Mouse (Mus musculus): Measurements from ENCODE around the gene Fbxl19.

Fbxl19 gene

GRCm38 (mm10) chr7:127808821-127809220 is 64.5 kb downstream of the Fbxl19 start:
- DNase-seq: no peak

DNA sequence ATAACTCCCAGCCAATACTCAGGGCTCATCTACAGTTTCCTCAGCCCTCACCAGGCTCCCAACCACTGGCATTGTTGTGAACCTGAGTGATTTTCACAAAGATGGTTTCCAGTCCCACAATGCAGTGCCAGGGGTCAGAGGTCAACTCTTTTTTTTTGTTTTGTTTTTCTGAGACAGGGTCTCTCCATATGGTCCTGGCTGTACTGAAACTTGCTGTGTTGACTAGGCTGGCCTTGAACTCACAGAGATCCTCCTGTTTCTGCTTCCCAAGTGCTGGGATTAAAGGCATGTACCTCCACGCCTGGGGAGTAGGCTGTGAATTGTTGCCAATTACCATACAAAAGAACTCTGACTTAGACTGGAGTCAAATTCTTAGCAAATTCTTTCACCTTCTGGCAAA is 65.5 kb downstream of the Fbxl19 start:
- no peak for DNase-seq

DNA sequence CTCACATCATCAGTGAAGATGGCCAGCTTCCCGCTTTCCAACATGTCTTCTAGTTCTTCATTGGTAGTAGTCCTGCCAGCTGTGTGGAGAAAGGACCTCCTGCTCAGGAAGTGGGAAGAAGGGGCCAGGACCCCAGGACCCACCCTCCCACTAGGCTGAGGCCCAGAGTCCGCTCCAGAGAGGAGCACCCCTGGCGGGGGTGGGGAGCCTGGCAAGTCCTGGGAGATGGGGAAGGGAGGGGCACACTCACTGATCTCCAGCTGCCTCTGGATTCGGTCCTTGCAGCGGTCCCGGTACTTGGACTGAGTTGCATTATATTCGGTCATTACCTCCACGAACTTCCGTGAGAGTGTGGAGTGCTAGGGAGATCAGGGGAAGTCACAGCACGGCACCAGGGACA is 66.3 kb downstream of the Fbxl19 start:
- DNase-seq: no peak

- no peak for DNase-seq
Observed at GRCm38 (mm10) chr7:127811240-127811639, 66.9 kb downstream of the Fbxl19 start.

- DNase-seq: no peak
Observed at GRCm38 (mm10) chr7:127812292-127812691, 67.9 kb downstream of the Fbxl19 start.

GRCm38 (mm10) chr7:127813821-127814220 is 69.5 kb downstream of the Fbxl19 start:
- DNase-seq: no peak

- DNase-seq: no peak
Observed at GRCm38 (mm10) chr7:127814241-127814921, 70.0 kb downstream of the Fbxl19 start.

GRCm38 (mm10) chr7:127815116-127815665 is 70.8 kb downstream of the Fbxl19 start:
- no peak for DNase-seq

- peak; percentile 73 for DNase-seq
Observed at GRCm38 (mm10) chr7:127815954-127816821, 71.8 kb downstream of the Fbxl19 start.

- no peak for DNase-seq
Observed at GRCm38 (mm10) chr7:127817053-127817452, 72.7 kb downstream of the Fbxl19 start.

DNA sequence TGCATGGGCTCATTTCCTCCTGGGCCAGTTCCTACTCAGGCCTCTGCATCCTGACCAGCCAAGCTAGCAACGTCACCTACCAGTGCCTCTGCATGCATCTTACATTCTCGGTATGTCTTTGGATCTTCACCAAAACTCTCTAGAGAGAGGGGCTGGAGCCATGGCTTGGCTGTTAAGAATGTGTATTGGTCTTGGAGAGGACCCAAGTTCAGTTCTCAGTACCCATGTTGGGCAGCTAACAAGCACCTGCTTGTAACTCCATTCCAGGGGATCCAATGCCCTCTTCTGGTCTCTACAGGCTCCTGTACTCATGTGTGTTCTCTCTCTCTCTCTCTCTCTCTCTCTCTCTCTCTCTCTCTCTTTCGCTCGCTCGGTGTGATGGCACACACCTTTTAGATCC is 73.4 kb downstream of the Fbxl19 start:
- no peak for DNase-seq

All from thymus, postnatal 14 days (tissue).